Mouse (Mus musculus) olfactory bulb, adult 2 months (tissue): ENCODE data around the gene Exosc9.

Source experiments
- CTCF ChIP-seq: fragments of 200-500 bp; IDR thresholded peaks from 2 replicates; pipeline ENCODE4 v1.5.1; 2012; ENCODE audit warnings: low read depth, mild to moderate bottlenecking, low read length, moderate library complexity; ENCODE audit not compliant: insufficient read depth
- POLR2A ChIP-seq: fragments of 200-500 bp; IDR thresholded peaks from 2 replicates; pipeline ENCODE4 v1.6.1; 2012; ENCODE audit warnings: mild to moderate bottlenecking, low read depth, low read length, moderate library complexity; ENCODE audit not compliant: insufficient read depth

- TF ChIP-seq POLR2A = no peak
- TF ChIP-seq CTCF = no peak
Observed at GRCm38 (mm10) chr3:36563666-36564065, 11.3 kb downstream of the Exosc9 start.
